Mouse (Mus musculus) activated CD4-positive, CD25-positive, alpha-beta regulatory T cell, adult 4 months (primary cell): Measurements from ENCODE around the gene Habp4. TPM values are rescaled to one million over a fixed set of nuclear protein-coding genes. Genes with fewer than 3 reads are reported as not detected.

Experiments used
- ATAC-seq: one replicate; pipeline ENCODE4 v1.8.0; 2017
- polyA plus RNA-seq, 2 experiments: library from polyadenylated mRNA; unstranded; fragments of 100-300 nt; shearing (Covaris generic); gene quantifications; one replicate each; pipeline ENCODE4 v1.2.1; 2017

The Habp4 gene
- 1 to 10 TPM; 1.8 to 5.1 TPM for polyA plus RNA-seq

GRCm38 (mm10) chr13:64161548-64161915 lies at the start of gene Habp4:
TSS of gene Habp4 (plus strand) at chr13:64161824.
- peak; percentile 98 for ATAC-seq

- no peak for ATAC-seq
These were observed 44.2 kb upstream of the Habp4 start for GRCm38 (mm10) chr13:64117442-64117841.

GRCm38 (mm10) chr13:64120760-64121159 lies 40.9 kb upstream of the Habp4 start:
- ATAC-seq = no peak

GRCm38 (mm10) chr13:64123491-64124188 lies 38.0 kb upstream of the Habp4 start:
- no peak for ATAC-seq

- ATAC-seq = no peak
These were observed 36.7 kb upstream of the Habp4 start for GRCm38 (mm10) chr13:64124886-64125285.

GRCm38 (mm10) chr13:64126316-64126715 lies 35.3 kb upstream of the Habp4 start:
- no peak for ATAC-seq

- ATAC-seq = peak; percentile 88
These were observed 32.6 kb upstream of the Habp4 start, which contains the start of gene Slc35d2 for GRCm38 (mm10) chr13:64128858-64129615. TSS of gene Slc35d2 (minus strand) at chr13:64129368.

- ATAC-seq = peak; percentile 49
These were observed 31.8 kb upstream of the Habp4 start for GRCm38 (mm10) chr13:64129616-64130375.

- no peak for ATAC-seq
These were observed 11.5 kb upstream of the Habp4 start for GRCm38 (mm10) chr13:64150121-64150520.

- peak; percentile 19 for ATAC-seq
These were observed 9.4 kb upstream of the Habp4 start for GRCm38 (mm10) chr13:64152241-64152669.

- ATAC-seq = peak; percentile 0
These were observed 8.9 kb upstream of the Habp4 start for GRCm38 (mm10) chr13:64152671-64153082.

- peak; percentile 88 for ATAC-seq
These were observed 8.4 kb upstream of the Habp4 start, which contains the start of gene Zfp367 for GRCm38 (mm10) chr13:64153083-64153682. TSS of gene Zfp367 (minus strand) at chr13:64153202.

- ATAC-seq = no peak
These were observed 7.8 kb upstream of the Habp4 start for GRCm38 (mm10) chr13:64153751-64154267.

GRCm38 (mm10) chr13:64154651-64155050 lies 7.0 kb upstream of the Habp4 start:
- ATAC-seq = no peak

GRCm38 (mm10) chr13:64155171-64155571 lies 6.5 kb upstream of the Habp4 start:
- no peak for ATAC-seq

- no peak for ATAC-seq
These were observed 4.7 kb upstream of the Habp4 start for GRCm38 (mm10) chr13:64156966-64157365.

GRCm38 (mm10) chr13:64161916-64162611 lies 440 bp downstream of the Habp4 start:
- ATAC-seq = peak; percentile 9

- no peak for ATAC-seq
These were observed 1.0 kb downstream of the Habp4 start for GRCm38 (mm10) chr13:64162626-64163025.

- no peak for ATAC-seq
These were observed 1.6 kb downstream of the Habp4 start for GRCm38 (mm10) chr13:64163147-64163715.

- ATAC-seq = no peak
These were observed 8.1 kb downstream of the Habp4 start for GRCm38 (mm10) chr13:64169746-64170145.

GRCm38 (mm10) chr13:64178000-64178399 lies 16.4 kb downstream of the Habp4 start:
- ATAC-seq = no peak
